Mouse (Mus musculus): Measurements from ENCODE around the gene Asxl2.
"Not testable (repeated sequence)": the region's sequence is repeated elsewhere in the genome, so short reads cannot be mapped to it uniquely, and the experiment has no call there.

GRCm38 (mm10) chr12:3521806-3522205 lies 95.1 kb downstream of the Asxl2 start:
- TF ChIP-seq CTCF (IDR thresholded peaks at IDR 0.05; ENCODE audit: borderline replicate concordance, control insufficient read depth, extremely low read depth, insufficient read depth, low read length, poor library complexity); POLR2A (IDR thresholded peaks at IDR 0.05; ENCODE audit: control insufficient read depth, extremely low read depth, insufficient read depth, low read length, poor library complexity): not testable (repeated sequence)
